Mouse (Mus musculus) embryonic facial prominence, embryonic 13.5 days (tissue): ENCODE measurements around the gene Kcnq4. TPM values are rescaled to one million over a fixed set of nuclear protein-coding genes. Genes with fewer than 3 reads are reported as not detected.

ENCODE experiments used
- ATAC-seq: fragments of 200-750 bp; cut with Nextera tagmentation; 2 replicates; pipeline ENCODE4 v1.8.0; 2017; ENCODE audit warnings: low read depth; ENCODE audit not compliant: insufficient number of reproducible peaks, insufficient read depth, low FRiP score, low TSS enrichment
- H3K27ac ChIP-seq: fragments of 300-500 bp; sonication (generic); 2 replicates; pipeline ENCODE4 v1.5.1; 2015; ENCODE audit warnings: moderate library complexity, mild to moderate bottlenecking, inconsistent platforms
- H3K27me3 ChIP-seq: fragments of 300-500 bp; sonication (generic); 2 replicates; pipeline ENCODE4 v1.6.1; 2015; ENCODE audit warnings: mild to moderate bottlenecking, inconsistent platforms
- H3K36me3 ChIP-seq: fragments of 300-500 bp; sonication (generic); 2 replicates; pipeline ENCODE4 v1.6.1; 2015; ENCODE audit warnings: mild to moderate bottlenecking, inconsistent platforms
- H3K4me1 ChIP-seq: fragments of 300-500 bp; sonication (generic); 2 replicates; pipeline ENCODE4 v1.6.1; 2015; ENCODE audit warnings: inconsistent platforms
- H3K4me2 ChIP-seq: fragments of 300-500 bp; sonication (generic); 2 replicates; pipeline ENCODE4 v1.6.1; 2015; ENCODE audit warnings: moderate library complexity, mild to moderate bottlenecking, inconsistent platforms
- H3K4me3 ChIP-seq: fragments of 300-500 bp; sonication (generic); 2 replicates; pipeline ENCODE4 v1.5.1; 2015; ENCODE audit warnings: mild to moderate bottlenecking, inconsistent platforms
- H3K9ac ChIP-seq: fragments of 300-500 bp; sonication (generic); 2 replicates; pipeline ENCODE4 v1.6.1; 2015; ENCODE audit warnings: mild to moderate bottlenecking, inconsistent platforms
- H3K9me3 ChIP-seq: fragments of 300-500 bp; sonication (generic); 2 replicates; pipeline ENCODE4 v1.6.1; 2016; ENCODE audit warnings: inconsistent platforms
- WGBS: fragments of 180-500 bp; shearing (Covaris S2); methylation state at CpG from one replicate; pipeline ENCODE4 v1.1.7; 2015; ENCODE audit warnings: mixed read lengths; 5-methylcytosine and 5-hydroxymethylcytosine counted together
- polyA plus RNA-seq: library from polyadenylated mRNA; unstranded; fragments of >200 nt; fragmentation: Nextera tagmentation; extraction: Ambion mirVana; gene quantifications from 2 replicates; pipeline ENCODE4 v1.2.1, GENCODE M21; 2015

Kcnq4 gene
- polyA plus RNA-seq, 1 experiment from 2014 or later: 7.2 TPM

DNA sequence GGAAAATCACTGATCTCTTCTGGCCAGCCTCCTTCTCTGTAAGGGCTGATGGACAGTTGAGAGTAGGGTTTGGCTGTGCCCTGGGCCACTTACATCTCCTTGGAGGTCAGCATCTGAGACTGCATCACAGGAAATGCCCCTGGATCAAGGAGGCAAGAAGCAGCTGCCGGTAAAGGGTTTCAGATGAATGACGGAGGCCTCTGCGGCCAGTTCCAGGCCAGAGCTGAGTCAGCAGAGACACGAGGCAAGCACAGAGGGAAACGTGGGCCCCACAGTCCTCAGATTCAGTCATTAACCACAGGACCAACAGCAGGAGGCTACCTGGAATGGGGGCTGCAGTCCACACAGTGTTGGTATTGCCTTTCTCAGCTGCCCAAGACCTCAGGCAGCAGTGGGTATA, 29.3 kb downstream of the Kcnq4 start:
- no peak overlapping the region for H3K4me3 ChIP-seq
- no peaks in the 10 kb centered on the region for H3K36me3 ChIP-seq
- H3K4me2 ChIP-seq: no peak overlapping the region
- 15% methylated on average over 5 of the region's 5 CpGs for WGBS
- no peak overlapping the region for H3K27ac ChIP-seq
- no peak for ATAC-seq
- peaks cover 16% of the 10 kb centered on the region for H3K4me1 ChIP-seq
- peak overlapping the region; percentile 32; the same call in 1 of the 2 replicates for H3K9ac ChIP-seq
- no peaks in the 10 kb centered on the region for H3K9me3 ChIP-seq
- H3K27me3 ChIP-seq: peaks cover 9% of the 10 kb centered on the region; the same call in 1 of the 2 replicates

DNA sequence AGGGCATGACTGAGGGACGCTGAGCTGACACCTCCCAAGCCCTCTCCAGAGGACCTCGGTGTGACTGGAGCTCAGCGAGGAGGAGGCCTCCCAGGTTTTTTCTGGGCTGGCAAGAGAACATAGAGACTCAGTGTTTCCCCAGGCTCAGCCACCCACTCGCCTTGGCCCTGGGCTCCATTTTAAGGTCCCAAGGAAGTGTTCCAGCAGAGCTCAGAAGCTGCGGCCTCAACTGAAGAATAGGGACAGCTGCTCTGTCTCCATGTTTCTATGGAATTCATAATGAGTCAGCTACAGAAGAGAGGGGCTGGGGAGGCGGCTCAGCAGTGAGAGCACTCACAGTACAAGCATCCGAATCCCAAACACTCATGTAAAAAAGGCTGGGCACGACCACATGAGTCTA, 30.8 kb downstream of the Kcnq4 start:
- H3K36me3 ChIP-seq: no peaks in the 10 kb centered on the region
- no peak overlapping the region for H3K9ac ChIP-seq
- WGBS: 70% methylated on average over 8 of the region's 8 CpGs
- no peak overlapping the region for H3K4me3 ChIP-seq
- no peaks in the 10 kb centered on the region for H3K9me3 ChIP-seq
- no peak for ATAC-seq
- peaks cover 16% of the 10 kb centered on the region for H3K4me1 ChIP-seq
- no peak overlapping the region for H3K27ac ChIP-seq
- no peak overlapping the region for H3K4me2 ChIP-seq
- peaks cover 9% of the 10 kb centered on the region; the same call in 1 of the 2 replicates for H3K27me3 ChIP-seq

DNA sequence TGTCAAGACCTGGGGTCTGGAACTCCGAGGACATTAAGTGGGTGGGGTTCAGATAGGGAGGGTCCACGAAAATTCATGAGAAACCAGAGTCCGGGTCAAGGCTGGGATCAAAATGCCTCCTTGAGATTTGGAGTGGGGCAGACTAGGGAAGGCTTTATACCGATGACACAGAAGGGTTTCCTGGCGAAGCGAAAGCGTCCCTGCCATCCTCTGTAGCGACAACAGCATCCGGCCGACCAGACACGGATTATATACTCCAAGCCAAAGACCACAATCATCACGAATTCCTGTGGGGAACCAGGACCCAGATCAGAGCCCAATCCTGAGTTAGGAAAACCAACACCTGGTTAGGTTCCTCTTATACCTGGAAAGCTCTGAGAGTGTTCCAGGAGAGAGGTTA, 31.6 kb downstream of the Kcnq4 start:
- no peak for ATAC-seq
- Histone ChIP-seq H3K9me3 (no peaks in the 10 kb centered on the region), H3K4me1 (peaks cover 16% of the 10 kb centered on the region), H3K27ac (no peak overlapping the region), H3K4me2 (peak overlapping the region; percentile 79), H3K4me3 (peak overlapping the region; percentile 46), H3K27me3 (peaks cover 9% of the 10 kb centered on the region; the same call in 1 of the 2 replicates), H3K9ac (peak overlapping the region; percentile 64), H3K36me3 (no peaks in the 10 kb centered on the region)
- WGBS: 17% methylated on average over 12 of the region's 12 CpGs

DNA sequence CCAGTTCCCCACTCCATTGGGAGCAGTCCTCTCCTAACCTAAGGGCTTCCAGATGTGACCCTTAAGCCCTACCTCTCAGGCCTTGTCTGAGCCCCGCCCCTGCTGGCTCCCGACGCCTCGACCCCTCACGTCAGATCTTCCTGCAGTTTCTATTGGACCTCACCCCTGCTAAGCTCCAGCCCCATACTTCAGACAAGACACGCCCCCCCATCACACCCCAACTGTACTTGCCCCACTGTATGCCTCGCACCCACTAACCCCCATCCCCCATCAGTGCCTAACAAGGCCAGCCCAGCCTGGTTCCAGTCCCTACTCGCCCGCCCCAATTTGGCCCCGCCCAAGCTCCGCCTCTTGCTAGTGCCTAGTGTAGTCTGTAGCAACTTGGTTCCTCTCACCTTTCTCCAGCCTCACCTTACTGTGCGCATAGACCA, 32.3 kb downstream of the Kcnq4 start:
- H3K4me2 ChIP-seq: peak overlapping the region; percentile 79
- peak overlapping the region; percentile 46 for H3K4me3 ChIP-seq
- no peaks in the 10 kb centered on the region for H3K9me3 ChIP-seq
- H3K9ac ChIP-seq: peak overlapping the region; percentile 64
- under 1% methylated on average over 12 of the region's 12 CpGs for WGBS
- H3K27ac ChIP-seq: no peak overlapping the region
- H3K27me3 ChIP-seq: peaks cover 9% of the 10 kb centered on the region; the same call in 1 of the 2 replicates
- H3K4me1 ChIP-seq: peaks cover 16% of the 10 kb centered on the region
- no peaks in the 10 kb centered on the region for H3K36me3 ChIP-seq
- ATAC-seq: peak; percentile 85

GRCm38 (mm10) chr4:120713856-120714497, 34.4 kb downstream of the Kcnq4 start:
- H3K9me3 ChIP-seq: no peaks in the 10 kb centered on the region
- no peak for ATAC-seq
- 87% methylated on average over 6 of the region's 6 CpGs for WGBS
- H3K27ac ChIP-seq: no peak overlapping the region
- H3K4me3 ChIP-seq: no peak overlapping the region
- no peak overlapping the region for H3K9ac ChIP-seq
- peaks cover 9% of the 10 kb centered on the region; the same call in 1 of the 2 replicates for H3K27me3 ChIP-seq
- H3K4me2 ChIP-seq: no peak overlapping the region
- H3K36me3 ChIP-seq: no peaks in the 10 kb centered on the region
- peaks cover 16% of the 10 kb centered on the region for H3K4me1 ChIP-seq

DNA sequence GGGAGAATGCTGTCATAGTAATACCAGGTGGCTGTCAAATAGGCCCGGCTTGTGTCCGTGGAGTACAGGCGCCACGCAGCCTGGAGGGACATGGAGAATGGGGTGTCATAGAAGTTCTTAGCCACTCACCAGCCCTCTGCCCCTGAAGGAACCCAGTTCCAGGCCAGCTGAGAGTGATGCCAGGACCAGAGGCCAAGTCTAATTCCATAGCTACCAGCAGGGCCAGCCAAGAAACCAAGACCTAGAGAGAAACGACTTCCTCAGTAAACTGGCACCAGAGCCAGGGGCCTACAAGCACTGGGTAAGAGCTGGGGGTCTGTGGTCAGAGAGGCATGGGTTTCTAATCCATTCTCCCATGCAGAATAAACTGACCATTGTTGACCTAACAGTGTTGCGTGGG, 35.4 kb downstream of the Kcnq4 start:
- H3K27ac ChIP-seq: no peak overlapping the region
- no peaks in the 10 kb centered on the region for H3K9me3 ChIP-seq

DNA sequence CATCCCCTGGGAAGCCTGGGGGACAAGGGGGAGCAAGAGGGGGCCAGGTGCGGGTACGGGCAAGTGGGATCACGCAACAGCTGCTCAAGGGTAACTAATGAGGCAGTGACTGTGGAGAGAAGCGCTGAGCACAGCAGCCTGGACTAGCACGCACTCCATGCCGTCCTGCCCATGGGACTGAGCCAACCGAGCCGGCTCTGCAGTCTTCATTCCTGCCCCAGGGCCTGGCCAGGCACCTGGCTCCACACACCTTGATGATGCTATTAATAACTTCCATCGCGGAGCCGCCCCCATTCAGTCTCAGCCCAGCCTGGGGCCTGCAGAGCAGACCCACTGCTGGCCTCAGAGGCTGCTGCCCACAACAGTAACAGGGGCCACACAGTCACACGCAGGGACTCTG, 36.2 kb downstream of the Kcnq4 start:
- no peak overlapping the region for H3K27ac ChIP-seq

More for the DNA sequence above, 35.4 kb downstream of the Kcnq4 start:
- Histone ChIP-seq H3K4me3 (no peak overlapping the region), H3K9ac (no peak overlapping the region), H3K36me3 (no peaks in the 10 kb centered on the region), H3K27me3 (peaks cover 6% of the 10 kb centered on the region; the same call in 1 of the 2 replicates), H3K4me2 (no peak overlapping the region), H3K4me1 (peaks cover 16% of the 10 kb centered on the region)
- WGBS: 91% methylated on average over 6 of the region's 6 CpGs
- ATAC-seq: no peak

DNA sequence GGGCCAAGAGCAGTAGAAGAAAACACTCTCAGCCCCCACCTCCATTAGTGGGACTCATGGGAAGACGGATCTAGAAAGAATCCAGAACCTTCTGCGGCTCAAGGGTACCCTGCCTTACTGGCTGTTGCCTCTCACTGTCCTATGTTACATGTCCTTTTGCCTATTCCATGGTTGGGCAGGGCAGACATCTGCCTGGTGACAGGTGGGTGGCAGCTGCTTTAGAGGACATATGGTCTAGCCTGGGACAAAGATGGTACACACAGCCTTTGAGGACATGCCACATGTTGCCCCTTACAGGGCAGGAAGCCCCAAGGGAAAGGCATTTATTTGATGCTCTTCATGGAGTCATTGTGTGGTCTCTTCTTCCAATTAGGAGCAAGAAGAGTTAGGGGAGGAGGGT, 45.9 kb downstream of the Kcnq4 start:
- whole genome bisulfite sequencing: 84% methylated on average over 2 of the region's 2 CpGs
- H3K9ac ChIP-seq: no peak overlapping the region
- no peak overlapping the region for H3K4me3 ChIP-seq
- H3K27ac ChIP-seq: no peak overlapping the region
- H3K4me1 ChIP-seq: 0 out of 2 replicates have a peak, but pooled peaks cover 3% of the 10 kb centered on the region
- 0 out of 2 replicates have a peak, but pooled peaks cover 15% of the 10 kb centered on the region for H3K36me3 ChIP-seq
- peaks cover 27% of the 10 kb centered on the region for H3K27me3 ChIP-seq
- no peaks in the 10 kb centered on the region for H3K9me3 ChIP-seq
- no peak overlapping the region for H3K4me2 ChIP-seq
- no peak for ATAC-seq

More for the DNA sequence above, 36.2 kb downstream of the Kcnq4 start:
- WGBS: 66% methylated on average over 12 of the region's 12 CpGs
- H3K9ac ChIP-seq: no peak overlapping the region
- H3K4me3 ChIP-seq: no peak overlapping the region
- peaks cover under 1% of the 10 kb centered on the region; the same call in 1 of the 2 replicates for H3K27me3 ChIP-seq
- no peaks in the 10 kb centered on the region for H3K36me3 ChIP-seq
- H3K9me3 ChIP-seq: no peaks in the 10 kb centered on the region
- no peak for ATAC-seq
- no peak overlapping the region for H3K4me2 ChIP-seq
- H3K4me1 ChIP-seq: peaks cover 16% of the 10 kb centered on the region

DNA sequence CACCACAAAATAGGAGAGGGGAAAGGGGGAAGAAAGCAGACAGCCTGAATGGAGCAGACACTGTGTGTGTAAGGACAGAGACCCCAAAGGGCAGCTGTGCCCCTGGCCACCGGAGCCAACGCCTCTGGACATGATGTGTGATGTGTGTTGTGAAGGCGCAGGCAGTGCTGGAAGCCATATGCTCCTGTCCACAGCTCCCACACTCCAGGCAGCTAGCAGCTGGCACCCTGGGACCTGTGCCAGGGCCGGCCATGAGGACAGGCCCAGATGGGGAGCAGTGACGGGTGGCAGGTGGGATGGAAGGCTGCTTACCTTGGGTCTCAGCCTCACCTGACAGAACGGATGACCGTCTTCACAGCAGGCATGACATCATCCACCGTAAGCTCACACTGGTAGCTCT, 46.4 kb downstream of the Kcnq4 start:
- ATAC-seq: no peak
- H3K9ac ChIP-seq: no peak overlapping the region
- H3K9me3 ChIP-seq: no peaks in the 10 kb centered on the region
- WGBS: 89% methylated on average over 8 of the region's 8 CpGs
- 0 out of 2 replicates have a peak, but pooled peaks cover 3% of the 10 kb centered on the region for H3K4me1 ChIP-seq
- H3K4me2 ChIP-seq: no peak overlapping the region
- no peak overlapping the region for H3K4me3 ChIP-seq
- peaks cover 30% of the 10 kb centered on the region for H3K27me3 ChIP-seq
- no peak overlapping the region for H3K27ac ChIP-seq
- H3K36me3 ChIP-seq: 0 out of 2 replicates have a peak, but pooled peaks cover 16% of the 10 kb centered on the region

DNA sequence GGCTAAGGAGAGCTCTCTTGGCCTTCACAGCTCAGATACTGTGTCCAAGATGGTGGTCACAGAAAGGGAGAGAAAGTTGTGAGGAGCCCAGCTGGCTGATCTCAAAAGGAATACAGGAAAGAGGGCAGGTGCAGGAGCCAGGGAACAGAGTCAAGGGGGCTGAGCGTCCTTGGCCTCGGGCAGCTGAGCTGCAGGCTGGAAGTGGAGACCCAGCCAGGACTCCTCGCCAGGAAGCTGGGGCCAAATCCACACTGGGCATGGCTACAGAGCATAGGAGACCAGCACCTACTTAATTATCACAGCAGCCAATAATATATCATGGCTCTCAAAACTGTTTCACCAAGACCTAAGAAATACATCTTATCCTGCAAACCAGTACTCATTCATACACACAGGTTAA, 47.2 kb downstream of the Kcnq4 start:
- Histone ChIP-seq H3K9me3 (no peaks in the 10 kb centered on the region), H3K27me3 (peaks cover 32% of the 10 kb centered on the region), H3K27ac (no peak overlapping the region), H3K9ac (no peak overlapping the region), H3K4me3 (no peak overlapping the region), H3K4me2 (no peak overlapping the region), H3K4me1 (0 out of 2 replicates have a peak, but pooled peaks cover 3% of the 10 kb centered on the region), H3K36me3 (0 out of 2 replicates have a peak, but pooled peaks cover 16% of the 10 kb centered on the region)
- 89% methylated on average over 3 of the region's 3 CpGs for WGBS
- ATAC-seq: no peak

- 0 out of 2 replicates have a peak, but pooled peaks cover 16% of the 10 kb centered on the region for H3K36me3 ChIP-seq
- H3K27me3 ChIP-seq: peaks cover 40% of the 10 kb centered on the region
- H3K4me1 ChIP-seq: 0 out of 2 replicates have a peak, but pooled peaks cover 3% of the 10 kb centered on the region
- 0 out of 2 replicates have a peak overlapping the region, but pooled peaks have one; percentile 7 for H3K4me3 ChIP-seq
- H3K4me2 ChIP-seq: peak overlapping the region; percentile 31; the same call in 1 of the 2 replicates
- H3K9ac ChIP-seq: no peak overlapping the region
- no peak for ATAC-seq
- H3K27ac ChIP-seq: no peak overlapping the region
- no peaks in the 10 kb centered on the region for H3K9me3 ChIP-seq
- 16% methylated on average over 35 of the region's 35 CpGs for WGBS
These were observed 50.5 kb downstream of the Kcnq4 start for GRCm38 (mm10) chr4:120697799-120698484.
